Comparison of ENCODE assay signal across 19 mouse cellular contexts in the genomic region with DNA sequence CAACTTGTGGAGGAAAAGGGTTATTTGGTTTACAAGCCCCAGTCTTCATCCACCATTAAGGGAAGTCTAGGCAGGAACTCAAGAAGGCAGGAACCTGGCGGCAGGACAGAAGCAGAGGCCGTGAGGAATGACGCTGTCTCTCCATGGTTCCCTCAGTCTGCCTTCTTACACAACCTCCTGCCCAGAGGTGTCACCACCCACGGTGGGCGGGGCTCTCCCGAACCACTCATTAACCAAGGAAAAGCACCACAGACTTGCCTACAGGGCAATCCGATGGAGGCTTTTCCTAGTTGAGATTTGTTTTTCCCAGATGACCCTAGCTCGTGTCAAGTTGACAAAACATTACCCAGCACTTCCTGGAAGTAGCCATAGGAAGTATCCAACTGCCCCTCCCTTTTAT. TPM values are rescaled to one million over a fixed set of nuclear protein-coding genes. Genes with fewer than 3 reads are reported as not detected.
A peak's percentile ranks its signal among the peaks of the same experiment; 100 is the strongest.
DNase-seq lines count a peak whose midpoint lies in the region; ATAC-seq and TF ChIP-seq lines count a peak whose summit lies in the region.
"Had no signal": no experiment of that assay in that cellular context is flagged by ENCODE, and none has a peak within 500 bp of the region (broad histone marks: within the 10 kb centered on the region; RNA-seq: fewer than 3 reads in every experiment).

No protein-coding gene starts in this region.

- H3K36me3 ChIP-seq in liver, embryonic 16.5 days (ENCODE audit: control insufficient read depth, insufficient read depth), result no peaks in the 10 kb centered on the region
- H3K36me3 ChIP-seq: hindbrain, embryonic 13.5 days; liver, embryonic 15.5 days had no signal

- no peak overlapping the region for H3K4me2 ChIP-seq in liver, embryonic 16.5 days (ENCODE audit: low read depth, low read length)
- H3K4me2 ChIP-seq: forebrain, embryonic 13.5 days; heart, embryonic 11.5 days; hindbrain, embryonic 13.5 days; liver, embryonic 15.5 days had no signal

- H3K9ac ChIP-seq in liver, embryonic 16.5 days (ENCODE audit: low read depth, low read length), result no peak overlapping the region
- H3K9ac ChIP-seq: forebrain, embryonic 13.5 days; hindbrain, embryonic 13.5 days; liver, embryonic 15.5 days had no signal

- TF ChIP-seq CTCF in Patski (IDR thresholded peaks at IDR 0.05), result no peak

- H3K4me1 ChIP-seq in liver, embryonic 16.5 days (ENCODE audit: control insufficient read depth, low read depth, low read length), result no peaks in the 10 kb centered on the region
- H3K4me1 ChIP-seq: forebrain, embryonic 13.5 days; liver, embryonic 15.5 days had no signal

- in situ Hi-C loops in Patski (cut with MboI; ENCODE audit: low pct_unique_long_range_greater_than_20kb), result no loop called here

- POLR2A ChIA-PET in Patski (lab: Charles Lee), result no interaction called here

- CTCF ChIA-PET in Patski (lab: Charles Lee), result no interaction called here

- H3K4me3 ChIP-seq in liver, embryonic 16.5 days (ENCODE audit: low read depth, low read length), result no peak overlapping the region
- H3K4me3 ChIP-seq: forebrain, embryonic 13.5 days; hindbrain, embryonic 13.5 days; liver, embryonic 15.5 days had no signal

- peak; percentile 20 for ATAC-seq in Patski
- ATAC-seq in liver, embryonic 16.5 days (ENCODE audit: low read depth), result peak; percentile 67
- no peak for ATAC-seq in activated CD4-positive, CD25-positive, alpha-beta regulatory T cell, adult 4 months
- ATAC-seq: forebrain, embryonic 13.5 days; midbrain, embryonic 16.5 days had no signal

- no peaks in the 10 kb centered on the region for H3K9me3 ChIP-seq in liver, embryonic 16.5 days (replicated peaks; ENCODE audit: control insufficient read depth, low read length)
- H3K9me3 ChIP-seq: forebrain, embryonic 13.5 days; hindbrain, embryonic 13.5 days; liver, embryonic 15.5 days had no signal

- WGBS in liver, embryonic 16.5 days (ENCODE audit: insufficient replicate concordance), result 54% methylated on average over 8 of the region's 8 CpGs

- no peak overlapping the region for H3K27ac ChIP-seq in liver, embryonic 16.5 days (ENCODE audit: low read length)
- H3K27ac ChIP-seq: forebrain, embryonic 13.5 days; hindbrain, embryonic 13.5 days; liver, embryonic 15.5 days had no signal

- DNase-seq in 416B (ENCODE audit: low read depth), result peak; percentile 8
- DNase-seq in Patski (ENCODE audit: low read depth, low spot score), result no peak
- peak; percentile 77 for DNase-seq in kidney, adult 9 months
- no peak for DNase-seq in embryo, embryonic 10.5 days (ENCODE audit: low spot score)
- no peak for DNase-seq in thymus, postnatal 36 days
- DNase-seq: cerebellum, adult 9-11 months; gastrocnemius, postnatal 36 days; heart, postnatal 14 days; left cerebral cortex, postnatal 4 days; lung, postnatal 14 days; retina, postnatal 1 day; thymus, adult 18-20 months had no signal

- H3K27me3 ChIP-seq in Patski, result no peaks in the 10 kb centered on the region
- H3K27me3 ChIP-seq in liver, embryonic 16.5 days (ENCODE audit: control insufficient read depth, insufficient read depth, low read depth, low read length), result no peaks in the 10 kb centered on the region
- H3K27me3 ChIP-seq: forebrain, embryonic 13.5 days; hindbrain, embryonic 13.5 days; liver, embryonic 15.5 days had no signal

RNA-seq across cellular contexts. Expression of gene Ier5l, which starts 49.7 kb away (rescaled TPM):
- polyA plus RNA-seq in Patski (2021), result 70.7 TPM
- polyA plus RNA-seq in liver, embryonic 16.5 days (2015; fragmentation: Nextera tagmentation; extraction: Ambion mirVana), result 0.07 TPM in 1 of 2 replicates, not detected in the other
- polyA plus RNA-seq in activated CD4-positive, CD25-positive, alpha-beta regulatory T cell, adult 4 months (2017; shearing (Covaris generic)), result under 1 TPM in 1 of 2 experiments, not detected in 1; 0.16 TPM

Comparison
In these comparisons a context has a peak if more than half of its experiments do, and no peak if none do; other contexts are left out.
1. DNase-seq: peak in 416B (single experiment) and kidney, adult 9 months (single experiment); none in Patski (single experiment), embryo, embryonic 10.5 days (single experiment) and thymus, postnatal 36 days (0 of 2).
2. RNA of gene Ier5l, which starts 49.7 kb away (polyA plus RNA-seq): 70.7 TPM in Patski (single experiment); 0.16 TPM in activated CD4-positive, CD25-positive, alpha-beta regulatory T cell, adult 4 months and 0.07 TPM in liver, embryonic 16.5 days; every median in the first group is over 10 times any median in the second.